Mouse (Mus musculus) adrenal gland, adult 10 weeks (tissue): ENCODE results near the gene Tas2r117. TPM values are rescaled to one million over a fixed set of nuclear protein-coding genes. Genes with fewer than 3 reads are reported as not detected.

Experiments
- polyA plus RNA-seq: library from polyadenylated mRNA; stranded (reverse); fragments of 350-450 nt; fragmentation: Illumina TruSeq; extraction: RNeasy Lipid Tissue Mini Kit (QIAGEN cat#74804); gene quantifications from one replicate; pipeline ENCODE4 v1.2.3, GENCODE M21; 2014; ENCODE audit warnings: low read depth, low replicate concordance

Tas2r117 gene
- polyA plus RNA-seq, result not detected

GRCm38 (mm10) chr6:132802518-132802917 is at the start of gene Tas2r117:
Tas2r117 (plus strand) TSS chr6:132802818.

GRCm38 (mm10) chr6:132754430-132754829 is 48.2 kb upstream of the Tas2r117 start, which contains the start of gene Tas2r124:
Tas2r124 (plus strand) TSS chr6:132754730.

GRCm38 (mm10) chr6:132761831-132762230 is 40.8 kb upstream of the Tas2r117 start, which contains the start of gene Tas2r102:
Tas2r102 (plus strand) TSS chr6:132762131.

GRCm38 (mm10) chr6:132778062-132778461 is 24.6 kb upstream of the Tas2r117 start, which contains the start of gene Tas2r136:
Tas2r136 (minus strand) TSS chr6:132778162.

GRCm38 (mm10) chr6:132846842-132847241 is 44.2 kb downstream of the Tas2r117 start, which contains the start of gene Tas2r123:
Tas2r123 (plus strand) TSS chr6:132847142.

Other genes starting within 250 kb of the Tas2r117 start
- not detected for gene Prh1, start 233.0 kb upstream of the Tas2r117 start, polyA plus RNA-seq
- gene Prp2, start 206.9 kb upstream of the Tas2r117 start, polyA plus RNA-seq, result not detected
- not detected for gene A630073D07Rik, start 151.3 kb upstream of the Tas2r117 start, polyA plus RNA-seq
- gene Tas2r120, start 145.9 kb upstream of the Tas2r117 start, polyA plus RNA-seq, result not detected
- not detected for gene Tas2r121, start 101.8 kb upstream of the Tas2r117 start, polyA plus RNA-seq
- not detected for gene Tas2r122, start 90.9 kb upstream of the Tas2r117 start, polyA plus RNA-seq
- not detected for gene Tas2r115, start 64.8 kb upstream of the Tas2r117 start, polyA plus RNA-seq
- gene Tas2r124, start 48.1 kb upstream of the Tas2r117 start, polyA plus RNA-seq, result not detected
- gene Tas2r102, start 40.7 kb upstream of the Tas2r117 start, polyA plus RNA-seq, result not detected
- not detected for gene Tas2r136, start 24.7 kb upstream of the Tas2r117 start, polyA plus RNA-seq
- not detected for gene Tas2r123, start 44.3 kb downstream of the Tas2r117 start, polyA plus RNA-seq
- not detected for gene Tas2r116, start 52.6 kb downstream of the Tas2r117 start, polyA plus RNA-seq
- not detected for gene Tas2r110, start 65.2 kb downstream of the Tas2r117 start, polyA plus RNA-seq
- gene Tas2r113, start 90.2 kb downstream of the Tas2r117 start, polyA plus RNA-seq, result not detected
- gene Tas2r125, start 106.8 kb downstream of the Tas2r117 start, polyA plus RNA-seq, result not detected
- not detected for gene Tas2r129, start 148.3 kb downstream of the Tas2r117 start, polyA plus RNA-seq
- gene Tas2r131, start 155.1 kb downstream of the Tas2r117 start, polyA plus RNA-seq, result not detected
- gene Tas2r109, start 178.1 kb downstream of the Tas2r117 start, polyA plus RNA-seq, result not detected
- gene Tas2r103, start 234.3 kb downstream of the Tas2r117 start, polyA plus RNA-seq, result not detected